20 mouse cellular contexts compared by ENCODE assay signal in the genomic region with DNA sequence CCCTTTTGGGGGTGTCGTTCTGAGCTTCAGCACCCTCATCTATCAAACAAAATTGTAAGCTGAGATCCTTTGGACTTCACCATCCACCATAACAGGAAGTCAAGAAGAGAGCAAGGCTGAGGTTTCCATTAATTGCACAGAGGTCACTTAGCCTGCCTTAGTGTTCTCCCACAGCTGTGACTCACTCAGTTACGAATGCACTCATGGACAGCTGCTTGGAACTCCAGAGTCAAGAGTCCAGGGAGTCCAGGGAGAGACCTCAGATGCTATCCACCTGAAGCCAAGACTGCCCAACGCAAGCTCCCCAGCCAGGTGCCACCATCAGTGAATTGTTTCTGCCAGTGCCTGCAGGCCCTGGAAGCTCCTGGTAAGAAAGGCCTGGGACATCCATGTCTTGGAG.
DNase-seq lines count a peak whose midpoint lies in the region; ATAC-seq and TF ChIP-seq lines count a peak whose summit lies in the region.
"Had no signal": no experiment of that assay in that cellular context is flagged by ENCODE, and none has a peak within 500 bp of the region (broad histone marks: within the 10 kb centered on the region; RNA-seq: fewer than 3 reads in every experiment).

No protein-coding gene starts in this region.

- H3K4me3 ChIP-seq in C2C12 (ENCODE audit: insufficient read depth, poor library complexity, severe bottlenecking) (no peak overlapping the region), myocyte (no peak overlapping the region)
- H3K4me3 ChIP-seq: embryonic facial prominence, embryonic 10.5 days; embryonic facial prominence, embryonic 12.5 days; forebrain, embryonic 13.5 days; forebrain, embryonic 15.5 days had no signal

- H3K36me3 ChIP-seq in C2C12 (ENCODE audit: control insufficient read depth, insufficient read depth) (no peaks in the 10 kb centered on the region), myocyte (ENCODE audit: control insufficient read depth, insufficient read depth) (no peaks in the 10 kb centered on the region)
- H3K36me3 ChIP-seq: embryonic facial prominence, embryonic 10.5 days; embryonic facial prominence, embryonic 12.5 days; forebrain, embryonic 15.5 days had no signal

- H3ac ChIP-seq in C2C12 (ENCODE audit: control insufficient read depth, insufficient read length, low read depth) (no peak overlapping the region), myocyte (ENCODE audit: control insufficient read depth, insufficient read length) (no peak overlapping the region)

- TF ChIP-seq POLR2A in myocyte (IDR thresholded peaks at IDR 0.05; ENCODE audit: insufficient read length, low read depth) = no peak

- in situ Hi-C loops in Patski (cut with MboI; ENCODE audit: low pct_unique_long_range_greater_than_20kb) = no loop called here

- POLR2A ChIA-PET in Patski (lab: Charles Lee) = no interaction called here

- no peak for DNase-seq in Patski (ENCODE audit: low read depth, low spot score)
- DNase-seq in lung, postnatal 25 days (ENCODE audit: low spot score) = no peak
- no peak for DNase-seq in neural tube, embryonic 10.5 days (ENCODE audit: extremely low spot score, low spot score)
- DNase-seq: adrenal gland, adult 8-10 months; adrenal gland, postnatal 14 days; adrenal gland, postnatal 36 days; B cell, adult 2 months; cerebellum, adult 11-12 months; cerebellum, adult 2 months; cerebellum, adult 9-10 months; cerebellum, postnatal 10 days; cerebellum, postnatal 25 days; forebrain, postnatal 0 days had no signal

- H3K79me3 ChIP-seq in C2C12 (ENCODE audit: low read depth) = no peaks in the 10 kb centered on the region

- peak; percentile 32 for ATAC-seq in Patski
- ATAC-seq in activated CD4-positive, CD25-positive, alpha-beta regulatory T cell, adult 4 months = no peak
- ATAC-seq: forebrain, embryonic 13.5 days; forebrain, embryonic 15.5 days; forebrain, postnatal 0 days had no signal

- TF ChIP-seq CTCF in C2C12 (IDR thresholded peaks at IDR 0.05; ENCODE audit: control insufficient read depth, insufficient read depth, insufficient read length) (no peak), Patski (IDR thresholded peaks at IDR 0.05) (no peak)

- no peaks in the 10 kb centered on the region for H3K27me3 ChIP-seq in C2C12 (ENCODE audit: control insufficient read depth, insufficient read depth, insufficient read length)
- H3K27me3 ChIP-seq in Patski = no peaks in the 10 kb centered on the region
- no peaks in the 10 kb centered on the region for H3K27me3 ChIP-seq in myocyte (ENCODE audit: control insufficient read depth, insufficient read depth, insufficient read length)
- H3K27me3 ChIP-seq: embryonic facial prominence, embryonic 12.5 days; forebrain, embryonic 15.5 days had no signal

- CTCF ChIA-PET in Patski (lab: Charles Lee) = interaction anchor here (1.4 kb wide), 1 partner anchor 32 kb away, joined by 4 read pairs; no protein-coding TSS in a partner anchor

- H3K79me2 ChIP-seq in C2C12 (ENCODE audit: control insufficient read depth, insufficient read depth) = no peaks in the 10 kb centered on the region
- H3K79me2 ChIP-seq in myocyte (ENCODE audit: control insufficient read depth, insufficient read depth) = no peaks in the 10 kb centered on the region

- peak overlapping the region; percentile 3 for H3K4me2 ChIP-seq in myocyte (ENCODE audit: low read depth)
- H3K4me2 ChIP-seq: embryonic facial prominence, embryonic 12.5 days; forebrain, embryonic 13.5 days; forebrain, embryonic 15.5 days had no signal

TF ChIP-seq in C2C12, 6 proteins besides CTCF, POLR2A, EP300 and RAD21:
- TF ChIP-seq MYOD1 (IDR thresholded peaks at IDR 0.05; ENCODE audit: control insufficient read depth, insufficient read length, low read depth) (peak; percentile 93), FOSL1 (IDR thresholded peaks at IDR 0.05; ENCODE audit: insufficient read depth, low read length, poor library complexity, severe bottlenecking) (no peak)

TF ChIP-seq in myocyte, 11 proteins besides CTCF, POLR2A, EP300 and RAD21:
- TF ChIP-seq POLR2AphosphoS2 (IDR thresholded peaks at IDR 0.05; ENCODE audit: insufficient read length, low read depth) (no peak), REST (IDR thresholded peaks at IDR 0.05; ENCODE audit: insufficient read depth, insufficient read length) (no peak), MYOD1 (IDR thresholded peaks at IDR 0.05; ENCODE audit: control insufficient read depth in 1 of 3, insufficient read length in 2 of 3, low read depth in 2 of 3) (peak; percentile 25 to 85 (median 83)), CEBPB (IDR thresholded peaks at IDR 0.05; ENCODE audit: insufficient read depth, poor library complexity, severe bottlenecking) (no peak), TCF12 (IDR thresholded peaks at IDR 0.05; ENCODE audit: insufficient read depth, poor library complexity, severe bottlenecking) (no peak), USF1 (IDR thresholded peaks at IDR 0.05; ENCODE audit: low read depth) (no peak), SRF (IDR thresholded peaks at IDR 0.05; ENCODE audit: control insufficient read depth, insufficient read length, low read depth) (no peak), MYOG (IDR thresholded peaks at IDR 0.05; ENCODE audit: control insufficient read depth in 1 of 3, insufficient read depth in 1 of 3, insufficient read length in 2 of 3, low read depth in 2 of 3) (peak in 2 of 3 experiments; percentile 77 to 82), TCF3 (IDR thresholded peaks at IDR 0.05; ENCODE audit: insufficient read length, low read depth) (no peak)
